Mouse (Mus musculus): ENCODE results near the gene Tac2. TPM values are rescaled to one million over a fixed set of nuclear protein-coding genes. Genes with fewer than 3 reads are reported as not detected.

The Tac2 gene
- polyA plus RNA-seq, 1 experiment from 2014 or later = 2.9 TPM

DNA sequence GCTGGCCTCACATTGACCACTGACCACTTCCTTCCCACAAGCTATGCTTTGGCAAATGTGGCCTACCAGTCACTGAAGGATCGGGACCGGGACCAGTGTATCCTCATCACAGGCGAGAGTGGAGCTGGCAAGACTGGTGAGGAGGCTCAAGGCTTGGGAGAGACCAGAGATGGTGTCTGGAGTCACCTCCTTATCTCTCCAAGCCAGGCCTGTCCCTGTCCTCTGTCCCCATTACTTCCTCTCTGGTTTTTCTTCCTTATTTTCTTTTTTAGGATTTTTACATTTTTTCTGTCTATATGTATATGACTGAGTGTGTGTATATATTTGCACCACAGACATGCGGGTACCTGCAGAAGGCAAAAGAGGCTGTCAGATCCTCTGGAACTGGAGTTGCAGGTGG is 18.5 kb upstream of the Tac2 start:
- Histone ChIP-seq H3K27me3 (ENCODE audit: control insufficient read depth, insufficient read depth, low read length) (no peaks in the 10 kb centered on the region), H3K9me3 (replicated peaks; ENCODE audit: control insufficient read depth, low read length) (no peaks in the 10 kb centered on the region), H3K4me2 (ENCODE audit: low read depth, low read length) (no peak overlapping the region), H3K4me1 (ENCODE audit: control insufficient read depth, insufficient read depth, low read length) (no peaks in the 10 kb centered on the region), H3K4me3 (ENCODE audit: low read depth, low read length) (no peak overlapping the region), H3K27ac (replicated peaks; ENCODE audit: low read depth, low read length) (no peak overlapping the region), H3K9ac (replicated peaks; ENCODE audit: low read length) (no peak overlapping the region), H3K36me3 (replicated peaks; ENCODE audit: control insufficient read depth, insufficient read depth, low read depth, low read length) (no peaks in the 10 kb centered on the region)
- ATAC-seq (replicated peaks; ENCODE audit: insufficient number of reproducible peaks, low FRiP score, low TSS enrichment, low read depth) (no peak), DNase-seq (ENCODE audit: low spot score) (no peak)
- 94% methylated on average over 4 of the region's 4 CpGs for WGBS

DNA sequence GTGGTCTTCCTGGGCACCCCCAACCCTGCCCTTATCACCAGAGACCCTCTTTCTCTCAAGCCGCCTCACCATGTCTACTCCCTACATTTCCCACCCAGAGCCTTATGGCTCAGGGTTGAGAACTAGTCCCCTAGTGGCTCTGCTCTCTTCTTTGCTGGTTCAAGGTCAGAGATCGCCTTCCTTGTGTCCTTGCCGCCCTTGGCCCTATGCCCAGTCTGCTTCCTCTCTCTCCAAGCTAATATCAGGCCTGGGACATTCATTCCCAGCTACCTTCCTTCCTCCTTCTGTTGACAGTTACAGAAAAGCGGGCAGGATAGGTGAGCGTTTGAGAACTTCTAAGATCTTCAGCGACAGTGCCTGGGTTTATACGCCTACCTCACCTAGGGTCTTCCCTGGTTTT is 16.6 kb upstream of the Tac2 start:
- Histone ChIP-seq H3K4me3 (ENCODE audit: low read depth, low read length) (no peak overlapping the region), H3K4me1 (ENCODE audit: control insufficient read depth, insufficient read depth, low read length) (peaks cover 4% of the 10 kb centered on the region), H3K36me3 (replicated peaks; ENCODE audit: control insufficient read depth, insufficient read depth, low read depth, low read length) (no peaks in the 10 kb centered on the region), H3K9ac (replicated peaks; ENCODE audit: low read length) (no peak overlapping the region), H3K9me3 (replicated peaks; ENCODE audit: control insufficient read depth, low read length) (no peaks in the 10 kb centered on the region), H3K4me2 (ENCODE audit: low read depth, low read length) (no peak overlapping the region), H3K27me3 (ENCODE audit: control insufficient read depth, insufficient read depth, low read length) (no peaks in the 10 kb centered on the region), H3K27ac (replicated peaks; ENCODE audit: low read depth, low read length) (no peak overlapping the region)
- ATAC-seq (replicated peaks; ENCODE audit: insufficient number of reproducible peaks, low FRiP score, low TSS enrichment, low read depth) (no peak), DNase-seq (ENCODE audit: low spot score) (no peak)
- 86% methylated on average over 7 of the region's 7 CpGs for WGBS

DNA sequence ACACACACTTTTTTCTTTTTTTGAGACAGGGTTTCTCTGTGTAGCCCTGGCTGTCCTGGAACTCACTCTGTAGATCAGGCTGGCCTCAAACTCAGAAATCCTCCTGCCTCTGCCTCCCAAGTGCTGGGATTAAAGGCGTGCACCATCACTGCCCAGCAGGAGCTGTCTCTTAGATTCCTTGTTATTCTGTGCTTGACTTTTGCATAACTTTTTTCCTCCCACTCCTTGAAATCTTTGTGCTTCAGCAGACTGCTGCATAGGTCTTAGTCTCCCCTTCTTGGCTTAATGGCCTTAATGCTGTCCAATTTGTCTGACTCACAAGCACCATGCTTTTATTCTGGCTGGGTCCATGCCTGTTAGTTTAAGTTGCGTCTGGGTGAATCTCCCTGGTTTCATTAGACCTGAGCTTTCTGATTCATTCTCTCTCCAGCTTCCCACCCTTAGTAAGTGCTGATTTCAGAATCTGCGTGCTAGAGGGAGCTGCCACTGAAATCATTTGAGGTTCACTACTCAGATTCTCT is 15.4 kb upstream of the Tac2 start:
- H3K27ac ChIP-seq (replicated peaks; ENCODE audit: low read depth, low read length) = no peak overlapping the region
- no peaks in the 10 kb centered on the region for H3K27me3 ChIP-seq (ENCODE audit: control insufficient read depth, insufficient read depth, low read length)
- H3K9me3 ChIP-seq (replicated peaks; ENCODE audit: control insufficient read depth, low read length) = no peaks in the 10 kb centered on the region
- DNase-seq (ENCODE audit: low spot score) (no peak), ATAC-seq (replicated peaks; ENCODE audit: insufficient number of reproducible peaks, low FRiP score, low TSS enrichment, low read depth) (no peak)
- H3K4me1 ChIP-seq (ENCODE audit: control insufficient read depth, insufficient read depth, low read length) = peaks cover 4% of the 10 kb centered on the region
- H3K4me3 ChIP-seq (ENCODE audit: low read depth, low read length) = no peak overlapping the region
- WGBS = 86% methylated on average over 3 of the region's 3 CpGs
- H3K36me3 ChIP-seq (replicated peaks; ENCODE audit: control insufficient read depth, insufficient read depth, low read depth, low read length) = no peaks in the 10 kb centered on the region
- no peak overlapping the region for H3K4me2 ChIP-seq (ENCODE audit: low read depth, low read length)
- no peak overlapping the region for H3K9ac ChIP-seq (replicated peaks; ENCODE audit: low read length)

DNA sequence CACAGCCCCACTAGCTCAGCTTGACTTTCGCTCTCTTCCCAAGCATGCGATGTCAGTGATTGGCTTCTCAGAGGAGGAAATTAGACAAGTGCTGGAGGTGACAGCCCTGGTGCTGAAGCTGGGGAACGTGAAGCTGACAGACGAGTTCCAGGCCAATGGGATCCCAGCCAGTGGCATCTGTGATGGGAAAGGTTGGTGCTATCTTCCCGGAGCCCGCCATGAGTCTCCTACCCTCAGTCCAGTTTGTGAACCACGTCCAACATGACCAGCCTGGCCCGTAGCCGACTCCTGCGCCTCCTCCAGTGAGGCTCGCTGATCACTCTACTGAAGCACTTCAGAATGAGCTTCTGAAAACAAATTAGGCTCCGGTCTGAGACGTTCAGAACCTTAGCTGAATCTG is 13.9 kb upstream of the Tac2 start:
- H3K4me1 ChIP-seq (ENCODE audit: control insufficient read depth, insufficient read depth, low read length) = peaks cover 4% of the 10 kb centered on the region
- H3K27me3 ChIP-seq (ENCODE audit: control insufficient read depth, insufficient read depth, low read length) = no peaks in the 10 kb centered on the region
- H3K36me3 ChIP-seq (replicated peaks; ENCODE audit: control insufficient read depth, insufficient read depth, low read depth, low read length) = no peaks in the 10 kb centered on the region
- H3K4me2 ChIP-seq (ENCODE audit: low read depth, low read length) = no peak overlapping the region
- DNase-seq (ENCODE audit: low spot score) (no peak), ATAC-seq (replicated peaks; ENCODE audit: insufficient number of reproducible peaks, low FRiP score, low TSS enrichment, low read depth) (no peak)
- 79% methylated on average over 13 of the region's 13 CpGs for WGBS
- H3K9me3 ChIP-seq (replicated peaks; ENCODE audit: control insufficient read depth, low read length) = no peaks in the 10 kb centered on the region
- H3K27ac ChIP-seq (replicated peaks; ENCODE audit: low read depth, low read length) = no peak overlapping the region
- no peak overlapping the region for H3K9ac ChIP-seq (replicated peaks; ENCODE audit: low read length)
- H3K4me3 ChIP-seq (ENCODE audit: low read depth, low read length) = no peak overlapping the region

DNA sequence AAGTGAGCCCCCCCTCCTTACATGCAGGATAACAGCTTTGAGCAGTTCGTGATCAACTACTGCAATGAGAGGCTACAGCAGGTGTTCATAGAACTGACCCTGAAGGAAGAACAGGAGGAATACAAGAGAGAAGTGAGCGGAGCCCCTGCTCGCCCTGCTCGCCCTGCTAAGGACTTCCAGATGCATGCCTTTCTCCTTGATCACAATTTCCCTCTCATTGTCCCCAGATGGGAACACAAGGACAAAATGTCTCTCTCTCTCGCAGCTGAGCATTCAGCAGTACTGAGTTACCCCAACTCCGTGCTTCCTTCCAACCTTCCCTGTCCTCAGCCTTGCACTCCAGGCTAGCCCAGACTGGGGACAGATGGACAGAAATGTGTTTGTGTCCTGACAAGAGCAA is 11.5 kb upstream of the Tac2 start:
- peak; percentile 63 for DNase-seq (ENCODE audit: low spot score)
- H3K27ac ChIP-seq (replicated peaks; ENCODE audit: low read depth, low read length) = no peak overlapping the region
- H3K9ac ChIP-seq (replicated peaks; ENCODE audit: low read length) = no peak overlapping the region
- no peaks in the 10 kb centered on the region for H3K36me3 ChIP-seq (replicated peaks; ENCODE audit: control insufficient read depth, insufficient read depth, low read depth, low read length)
- no peak overlapping the region for H3K4me2 ChIP-seq (ENCODE audit: low read depth, low read length)
- H3K4me3 ChIP-seq (ENCODE audit: low read depth, low read length) = no peak overlapping the region
- H3K4me1 ChIP-seq (ENCODE audit: control insufficient read depth, insufficient read depth, low read length) = peaks cover 4% of the 10 kb centered on the region
- whole genome bisulfite sequencing = 42% methylated on average over 6 of the region's 6 CpGs
- no peaks in the 10 kb centered on the region for H3K9me3 ChIP-seq (replicated peaks; ENCODE audit: control insufficient read depth, low read length)
- no peaks in the 10 kb centered on the region for H3K27me3 ChIP-seq (ENCODE audit: control insufficient read depth, insufficient read depth, low read length)
- no peak for ATAC-seq (replicated peaks; ENCODE audit: insufficient number of reproducible peaks, low FRiP score, low TSS enrichment, low read depth)

DNA sequence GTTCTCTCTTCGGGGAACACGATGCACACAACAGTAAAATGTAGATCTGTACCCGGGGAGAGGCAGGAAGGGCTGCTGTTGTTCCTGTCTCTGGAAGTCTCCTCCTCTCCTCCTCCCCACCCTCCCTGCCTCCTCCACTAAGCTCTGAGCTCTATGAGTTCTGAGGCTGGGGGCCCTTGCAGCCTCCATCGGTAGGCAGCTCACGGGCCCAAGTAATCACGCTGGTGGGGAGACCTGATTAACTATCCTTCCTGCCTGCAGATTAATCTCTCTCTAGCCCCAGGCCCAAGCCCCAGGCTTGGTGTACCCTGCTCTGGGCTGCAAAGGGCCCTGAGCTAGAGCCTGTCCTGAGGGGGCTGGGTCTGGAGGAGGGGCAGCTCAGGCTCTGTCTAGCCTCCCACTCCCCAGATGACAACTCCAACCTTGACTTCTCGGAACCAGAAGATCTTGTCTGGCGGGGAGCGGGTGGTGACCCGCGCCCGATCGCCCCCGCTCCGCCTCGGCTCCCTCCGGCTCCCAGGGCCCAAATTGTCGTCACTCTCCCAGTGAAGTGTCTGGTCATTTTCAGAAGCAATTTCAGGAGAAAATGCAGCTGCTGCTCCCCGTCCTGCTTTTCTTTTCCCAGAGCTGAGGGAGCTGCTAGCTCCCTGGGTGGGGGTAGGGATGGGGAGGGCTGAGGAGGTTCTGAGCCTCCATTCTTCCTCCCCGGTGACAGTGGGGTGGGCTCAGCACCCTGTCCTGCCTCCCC is 2.4 kb upstream of the Tac2 start:
- DNase-seq (ENCODE audit: low spot score) (peak; percentile 29), ATAC-seq (replicated peaks; ENCODE audit: insufficient number of reproducible peaks, low FRiP score, low TSS enrichment, low read depth) (peak; percentile 70; the same call in 1 of the 2 replicates)
- Histone ChIP-seq H3K4me2 (ENCODE audit: low read depth, low read length) (0 out of 2 replicates have a peak overlapping the region, but pooled peaks have one; percentile 2), H3K9me3 (replicated peaks; ENCODE audit: control insufficient read depth, low read length) (no peaks in the 10 kb centered on the region), H3K36me3 (replicated peaks; ENCODE audit: control insufficient read depth, insufficient read depth, low read depth, low read length) (no peaks in the 10 kb centered on the region), H3K4me3 (ENCODE audit: low read depth, low read length) (no peak overlapping the region), H3K27me3 (ENCODE audit: control insufficient read depth, insufficient read depth, low read length) (peaks cover 2% of the 10 kb centered on the region; the same call in 1 of the 2 replicates), H3K9ac (replicated peaks; ENCODE audit: low read length) (peak overlapping the region; percentile 11; the same call in 1 of the 2 replicates), H3K4me1 (ENCODE audit: control insufficient read depth, insufficient read depth, low read length) (no peaks in the 10 kb centered on the region), H3K27ac (replicated peaks; ENCODE audit: low read depth, low read length) (no peak overlapping the region; the same call in 1 of the 2 replicates)
- 10% methylated on average over 20 of the region's 20 CpGs for WGBS

DNA sequence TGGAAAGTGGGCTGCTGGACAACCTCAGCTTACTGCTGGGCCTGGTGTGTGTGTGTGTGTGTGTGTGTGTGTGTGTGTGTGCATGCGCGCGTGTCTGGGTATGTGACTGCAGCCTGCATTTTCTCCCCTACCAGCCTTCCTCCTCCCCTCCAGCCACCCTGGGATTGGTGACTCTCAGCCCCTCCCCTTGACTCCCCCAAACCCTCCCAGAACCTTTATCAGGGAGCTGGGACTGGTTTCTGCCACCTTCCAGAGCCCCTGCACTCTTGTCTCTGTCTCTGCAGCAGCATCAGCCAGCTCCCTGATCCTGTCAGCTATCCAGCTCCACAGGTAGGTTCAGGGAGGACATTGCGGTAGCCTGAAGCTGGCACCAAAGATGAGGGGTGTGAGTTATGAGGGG is 858 bp downstream of the Tac2 start:
- Histone ChIP-seq H3K4me1 (ENCODE audit: control insufficient read depth, insufficient read depth, low read length) (no peaks in the 10 kb centered on the region), H3K27ac (replicated peaks; ENCODE audit: low read depth, low read length) (no peak overlapping the region), H3K36me3 (replicated peaks; ENCODE audit: control insufficient read depth, insufficient read depth, low read depth, low read length) (no peaks in the 10 kb centered on the region), H3K27me3 (ENCODE audit: control insufficient read depth, insufficient read depth, low read length) (peaks cover 2% of the 10 kb centered on the region; the same call in 1 of the 2 replicates), H3K4me3 (ENCODE audit: low read depth, low read length) (no peak overlapping the region), H3K9me3 (replicated peaks; ENCODE audit: control insufficient read depth, low read length) (no peaks in the 10 kb centered on the region), H3K4me2 (ENCODE audit: low read depth, low read length) (no peak overlapping the region), H3K9ac (replicated peaks; ENCODE audit: low read length) (no peak overlapping the region)
- 80% methylated on average over 4 of the region's 4 CpGs for WGBS
- DNase-seq (ENCODE audit: low spot score) (no peak), ATAC-seq (replicated peaks; ENCODE audit: insufficient number of reproducible peaks, low FRiP score, low TSS enrichment, low read depth) (no peak)

DNA sequence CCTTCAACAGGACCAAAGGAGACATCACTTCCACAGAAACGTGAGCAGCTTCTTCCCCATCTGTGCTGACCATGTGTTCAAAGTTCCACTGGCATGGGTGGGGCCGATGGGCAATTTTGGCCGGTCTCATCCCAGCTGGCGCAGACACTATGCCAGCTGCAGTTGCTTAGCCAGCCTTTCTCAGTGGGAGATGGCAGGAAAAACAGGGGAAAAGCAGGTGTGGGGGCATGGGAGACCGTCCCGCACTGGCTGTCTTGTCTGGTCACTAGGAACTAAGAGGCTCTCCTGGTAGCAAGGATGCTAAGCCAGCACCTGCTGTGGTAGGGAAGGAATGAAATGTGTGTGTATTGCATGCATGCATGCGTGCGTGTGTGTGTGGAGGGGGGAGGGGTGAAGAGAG is 4.2 kb downstream of the Tac2 start:
- Histone ChIP-seq H3K4me1 (ENCODE audit: control insufficient read depth, insufficient read depth, low read length) (no peaks in the 10 kb centered on the region), H3K4me2 (ENCODE audit: low read depth, low read length) (no peak overlapping the region), H3K27me3 (ENCODE audit: control insufficient read depth, insufficient read depth, low read length) (no peaks in the 10 kb centered on the region), H3K27ac (replicated peaks; ENCODE audit: low read depth, low read length) (no peak overlapping the region), H3K36me3 (replicated peaks; ENCODE audit: control insufficient read depth, insufficient read depth, low read depth, low read length) (no peaks in the 10 kb centered on the region), H3K9me3 (replicated peaks; ENCODE audit: control insufficient read depth, low read length) (no peaks in the 10 kb centered on the region), H3K9ac (replicated peaks; ENCODE audit: low read length) (no peak overlapping the region), H3K4me3 (ENCODE audit: low read depth, low read length) (no peak overlapping the region)
- ATAC-seq (replicated peaks; ENCODE audit: insufficient number of reproducible peaks, low FRiP score, low TSS enrichment, low read depth) (no peak), DNase-seq (ENCODE audit: low spot score) (no peak)
- WGBS = 73% methylated on average over 8 of the region's 8 CpGs
